Mouse (Mus musculus) cerebellum, postnatal 25 days (tissue): Measurements from ENCODE around the gene Prr15l.

Experiments used
- DNase-seq, 2 experiments: peaks; one replicate each; pipeline ENCODE4 v3.0.0; 2021; ENCODE audit warnings: mixed read lengths in 2 of 2

The Prr15l gene

GRCm38 (mm10) chr11:96977606-96978400, 49.9 kb downstream of the Prr15l start:
- DNase-seq = peak; percentile 97 to 99

- DNase-seq = peak in 1 of 2 experiments; percentile 43
Measured at GRCm38 (mm10) chr11:96978401-96979246, 50.7 kb downstream of the Prr15l start.

GRCm38 (mm10) chr11:96979329-96979728, 51.4 kb downstream of the Prr15l start:
- DNase-seq = no peak

- DNase-seq = no peak
Measured at GRCm38 (mm10) chr11:96980021-96980420, 52.1 kb downstream of the Prr15l start.

- no peak for DNase-seq
Measured at GRCm38 (mm10) chr11:96981461-96981860, 53.6 kb downstream of the Prr15l start.

- DNase-seq = peak; percentile 87 to 91
Measured at GRCm38 (mm10) chr11:96982355-96982754, 54.5 kb downstream of the Prr15l start.

GRCm38 (mm10) chr11:96982859-96983258, 55.0 kb downstream of the Prr15l start, which contains the start of gene Sp2:
Gene Sp2, minus strand, starts transcription at chr11:96982959.
- peak in 1 of 2 experiments; percentile 16 for DNase-seq

- DNase-seq = no peak
Measured at GRCm38 (mm10) chr11:96984903-96985302, 57.0 kb downstream of the Prr15l start.

GRCm38 (mm10) chr11:96986463-96986862, 58.6 kb downstream of the Prr15l start:
- DNase-seq = no peak
